Mouse (Mus musculus): ENCODE data around the gene 1700020L24Rik. TPM values are rescaled to one million over a fixed set of nuclear protein-coding genes. Genes with fewer than 3 reads are reported as not detected.

1700020L24Rik gene
- total RNA-seq, 1 experiment from 2014 or later, result 10.5 TPM

DNA sequence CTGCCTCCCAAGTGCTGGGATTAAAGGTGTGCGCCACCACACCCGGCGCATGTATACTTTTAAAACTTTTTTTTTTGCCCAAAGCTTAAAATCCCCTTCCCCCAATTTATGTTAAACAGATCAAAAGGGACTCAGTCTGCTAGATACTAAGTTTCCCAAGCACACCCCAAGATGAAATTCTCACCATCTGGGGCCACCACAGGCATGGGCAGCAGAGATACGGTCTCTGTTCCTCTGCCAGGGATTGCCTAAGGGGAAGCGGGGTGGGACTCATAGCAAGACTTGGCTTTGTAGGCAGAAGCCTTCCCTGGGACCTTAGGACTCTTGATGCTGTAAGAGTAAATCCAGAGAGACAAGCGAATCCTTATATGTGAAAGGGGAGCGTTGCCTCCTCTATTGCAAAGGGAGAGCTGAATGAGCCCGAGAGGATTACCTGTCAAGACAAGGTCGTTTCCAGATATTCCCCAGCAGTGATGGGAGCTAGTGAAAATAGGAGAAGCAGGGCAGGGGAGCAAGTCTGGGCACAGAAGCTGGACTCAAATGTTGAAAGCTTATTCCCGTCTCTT is 24.1 kb downstream of the 1700020L24Rik start:
- ATAC-seq (replicated peaks in 1 of 2; ENCODE audit: insufficient read depth in 1 of 2, low FRiP score in 2 of 2, low TSS enrichment in 1 of 2, low read depth in 1 of 2, poor library complexity in 2 of 2, severe bottlenecking in 2 of 2), result no peak

DNA sequence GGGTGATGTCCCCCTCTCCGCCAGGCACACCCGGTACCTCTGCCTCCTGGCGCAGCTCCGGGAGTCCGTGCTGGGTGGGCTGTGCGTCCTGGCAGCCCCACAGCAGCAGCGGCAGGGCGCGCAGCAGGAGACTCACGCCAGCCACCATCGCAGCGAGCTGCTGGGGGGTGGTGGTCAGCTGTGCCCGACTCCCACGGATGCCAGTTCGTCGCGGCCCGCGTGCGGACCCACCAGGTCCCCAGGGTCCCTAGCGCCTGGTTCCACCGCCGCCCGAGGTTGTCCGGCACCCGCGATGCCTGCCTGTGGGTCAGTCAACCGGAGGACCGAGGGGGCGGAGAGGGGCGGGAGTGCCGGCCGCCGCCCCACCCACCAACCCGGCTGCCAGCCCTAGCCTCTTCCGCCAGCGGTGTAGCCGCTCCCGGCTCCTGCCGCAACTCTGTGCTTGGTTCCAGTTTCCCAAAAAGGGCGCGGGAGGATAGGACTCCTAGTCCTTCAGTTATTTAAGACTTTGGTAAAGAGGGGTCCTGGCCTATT is 25.3 kb downstream of the 1700020L24Rik start, which contains the start of gene Mmp28:
Gene Mmp28 (minus strand): TSS at position 361 of the 534 bp plus-strand sequence.
- ATAC-seq (replicated peaks in 1 of 2; ENCODE audit: insufficient read depth in 1 of 2, low FRiP score in 2 of 2, low TSS enrichment in 1 of 2, low read depth in 1 of 2, poor library complexity in 2 of 2, severe bottlenecking in 2 of 2), result peak in 1 of 2 experiments; percentile 46; a peak in 1 of 4 replicates

DNA sequence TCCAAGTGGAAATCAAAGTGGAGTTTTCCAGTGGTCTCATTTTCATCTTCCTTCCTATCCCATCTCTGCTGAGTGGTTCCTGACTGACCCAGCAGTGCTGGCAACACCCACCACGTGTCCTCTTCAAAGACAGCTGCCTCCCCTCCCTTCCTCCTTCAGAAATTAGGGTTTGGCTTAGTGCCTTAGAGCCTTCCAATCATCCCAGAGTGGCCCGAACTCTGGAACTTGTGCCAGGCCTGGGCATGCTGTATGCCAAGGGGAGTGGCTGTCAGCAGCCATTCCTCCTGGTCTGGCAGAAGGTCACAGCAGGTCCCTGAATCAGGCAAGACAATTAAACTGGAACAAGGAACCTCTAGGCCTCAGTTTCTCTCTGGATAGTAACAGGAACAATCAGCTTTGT is 28.5 kb downstream of the 1700020L24Rik start:
- ATAC-seq (replicated peaks in 1 of 2; ENCODE audit: insufficient read depth in 1 of 2, low FRiP score in 2 of 2, low TSS enrichment in 1 of 2, low read depth in 1 of 2, poor library complexity in 2 of 2, severe bottlenecking in 2 of 2), result no peak

DNA sequence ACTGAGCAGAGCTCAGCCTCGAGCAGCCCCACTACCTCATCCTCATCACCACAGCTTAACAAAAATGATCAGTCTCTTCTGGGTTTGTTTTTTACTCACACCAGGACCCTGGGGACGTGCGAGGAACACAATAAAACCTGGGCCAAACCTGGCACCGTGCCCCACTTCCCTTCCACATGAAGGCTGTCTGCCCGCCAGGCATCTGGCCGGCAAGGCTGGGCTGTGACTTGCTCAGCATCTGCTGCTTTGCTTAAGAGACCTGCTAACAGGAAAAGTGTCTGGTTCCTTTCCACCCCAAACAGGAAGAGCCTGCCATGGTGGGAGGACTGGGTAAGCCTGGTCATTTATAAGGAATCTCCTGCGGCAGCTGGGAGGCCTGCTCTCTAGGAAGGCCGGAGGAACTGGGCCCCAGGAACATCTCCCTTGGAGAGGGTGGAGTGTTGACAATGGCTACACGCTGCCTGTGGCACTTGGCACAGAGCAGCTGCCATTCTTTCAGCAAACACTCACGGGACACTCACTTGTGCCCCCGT is 29.7 kb downstream of the 1700020L24Rik start:
- ATAC-seq (replicated peaks in 1 of 2; ENCODE audit: insufficient read depth in 1 of 2, low FRiP score in 2 of 2, low TSS enrichment in 1 of 2, low read depth in 1 of 2, poor library complexity in 2 of 2, severe bottlenecking in 2 of 2), result peak; percentile 61 to 75

DNA sequence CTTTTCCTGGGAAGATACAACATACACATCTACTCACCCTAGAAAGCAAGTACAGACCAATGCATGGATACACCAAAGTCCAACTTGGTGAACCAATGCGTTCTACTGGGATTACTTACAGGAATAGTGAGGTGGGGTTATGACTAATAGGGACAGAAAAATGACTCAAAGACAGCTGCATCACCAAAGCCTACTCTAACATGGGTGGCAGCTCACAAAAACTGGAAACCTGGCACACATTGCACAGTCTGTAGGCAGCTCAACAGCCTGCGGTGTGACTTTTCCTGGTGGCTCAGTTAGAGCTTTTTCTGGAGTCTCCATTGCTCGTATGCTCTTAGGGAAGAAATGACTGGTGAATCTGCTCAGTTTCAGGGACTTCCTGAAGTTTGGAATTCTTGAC is 31.3 kb downstream of the 1700020L24Rik start:
- ATAC-seq (replicated peaks in 1 of 2; ENCODE audit: insufficient read depth in 1 of 2, low FRiP score in 2 of 2, low TSS enrichment in 1 of 2, low read depth in 1 of 2, poor library complexity in 2 of 2, severe bottlenecking in 2 of 2), result no peak

DNA sequence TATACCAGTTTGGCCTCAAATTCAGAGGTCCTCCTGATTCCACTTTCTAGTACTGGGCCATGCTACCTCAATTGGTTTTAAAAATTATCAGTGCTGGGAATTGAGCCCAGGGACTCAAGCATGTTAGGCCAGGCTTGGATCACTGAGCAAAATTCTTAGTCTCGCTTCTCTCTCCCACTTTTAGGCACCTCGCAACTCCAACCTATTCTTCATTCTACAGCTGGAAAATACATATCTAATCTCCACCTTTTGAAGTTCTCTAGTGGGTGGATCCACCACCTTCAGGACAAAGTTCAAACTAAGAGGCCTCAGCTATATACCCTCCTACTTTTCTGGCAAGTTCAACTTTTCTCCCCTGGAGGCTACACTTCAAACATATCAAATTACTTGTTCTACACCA is 34.3 kb downstream of the 1700020L24Rik start:
- ATAC-seq (replicated peaks in 1 of 2; ENCODE audit: insufficient read depth in 1 of 2, low FRiP score in 2 of 2, low TSS enrichment in 1 of 2, low read depth in 1 of 2, poor library complexity in 2 of 2, severe bottlenecking in 2 of 2), result no peak

DNA sequence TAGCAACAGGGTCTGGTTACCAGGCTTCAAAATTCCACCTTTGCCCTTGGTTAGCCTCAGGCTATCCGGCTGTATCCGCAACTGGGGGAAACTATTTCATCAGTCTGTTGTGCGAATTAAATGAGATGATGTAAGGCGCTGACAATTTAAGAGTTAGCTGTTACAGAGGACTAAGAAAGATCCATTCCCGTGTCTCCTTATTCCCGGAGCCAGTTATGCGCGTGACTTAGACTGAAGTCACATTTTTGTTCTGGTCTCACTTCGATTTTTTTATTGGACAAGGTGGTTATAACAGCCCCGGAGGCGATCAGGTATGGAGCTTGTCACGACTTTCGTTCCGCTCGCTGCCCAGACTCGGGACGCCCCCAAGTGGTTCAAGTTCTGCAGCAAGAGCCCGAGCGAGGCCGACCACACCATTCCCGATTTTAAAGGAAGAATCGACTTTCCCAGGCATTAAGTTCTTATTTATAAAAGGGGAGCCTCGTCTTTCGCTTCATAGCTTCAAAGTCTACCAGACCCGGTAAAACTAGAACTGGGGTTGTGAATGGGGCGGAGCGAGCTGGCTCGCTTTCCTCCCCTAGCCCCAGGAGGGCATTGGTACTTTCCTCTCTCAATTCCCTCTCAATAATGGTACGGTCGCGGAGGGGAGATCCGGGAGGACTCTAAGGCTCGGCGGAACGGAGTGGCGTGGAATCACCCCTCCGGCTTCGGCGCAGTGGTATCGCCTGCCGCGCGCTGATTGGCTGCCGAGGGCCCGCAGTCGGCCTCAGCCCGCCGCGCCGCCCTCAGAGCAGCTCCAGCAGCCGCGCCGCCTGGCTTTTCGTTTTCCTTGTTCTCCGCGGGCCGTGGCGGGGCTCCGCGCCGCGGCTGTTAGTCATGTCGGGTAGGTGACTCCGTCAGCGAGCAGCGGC is 35.1 kb downstream of the 1700020L24Rik start, which contains the start of gene Taf15:
Gene Taf15 (plus strand): TSS at position 763 of the 911 bp plus-strand sequence.
- ATAC-seq (replicated peaks in 1 of 2; ENCODE audit: insufficient read depth in 1 of 2, low FRiP score in 2 of 2, low TSS enrichment in 1 of 2, low read depth in 1 of 2, poor library complexity in 2 of 2, severe bottlenecking in 2 of 2), result peak; percentile 99

DNA sequence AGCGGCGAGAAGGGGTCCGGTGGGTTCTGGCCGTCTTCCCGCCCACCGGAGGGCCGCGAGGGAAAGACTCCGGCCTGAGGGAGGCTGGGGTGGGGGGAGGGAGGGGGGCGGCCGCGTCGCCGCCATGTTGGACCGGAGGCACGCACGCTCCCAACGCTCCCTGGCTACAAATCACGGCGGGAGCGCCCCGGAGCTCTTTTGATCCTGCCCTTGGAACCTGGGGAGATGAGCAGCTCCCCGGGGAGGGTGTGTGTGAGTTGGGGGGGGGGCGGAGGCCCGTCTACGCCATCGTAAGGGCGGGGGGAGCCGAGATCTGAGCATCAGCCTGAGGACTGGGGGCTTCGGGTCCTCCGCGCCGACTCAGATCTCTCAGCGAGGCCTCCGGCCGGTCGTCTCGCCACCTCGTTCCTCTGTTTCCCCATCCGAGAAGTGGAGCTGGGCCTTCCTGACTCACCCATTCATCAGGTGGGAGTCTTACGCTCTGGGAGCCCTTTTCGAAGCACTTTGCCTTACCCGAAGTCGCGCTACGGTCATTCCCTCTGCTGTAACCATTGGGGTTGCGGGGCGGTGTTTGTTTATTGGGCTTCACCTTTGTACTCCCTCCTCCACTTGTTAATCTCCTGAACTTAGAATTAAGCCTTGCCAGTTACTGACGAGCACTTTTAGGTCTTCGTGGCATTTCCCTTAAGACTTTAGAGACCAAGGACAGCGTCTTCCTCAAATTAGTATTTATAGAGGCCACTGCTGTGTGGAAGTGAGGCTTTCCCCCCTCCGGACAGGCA is 35.9 kb downstream of the 1700020L24Rik start:
- peak in 1 of 2 experiments; percentile 20; a peak in 1 of 4 replicates for ATAC-seq (replicated peaks in 1 of 2; ENCODE audit: insufficient read depth in 1 of 2, low FRiP score in 2 of 2, low TSS enrichment in 1 of 2, low read depth in 1 of 2, poor library complexity in 2 of 2, severe bottlenecking in 2 of 2)

Other genes starting within 250 kb of the 1700020L24Rik start
- gene Slfn3, start 246.3 kb upstream of the 1700020L24Rik start, total RNA-seq (2017), result 25.6 and 32.5 TPM in 2 replicates
- not detected in 2 replicates for gene Slfn14, start 151.0 kb upstream of the 1700020L24Rik start, total RNA-seq (2017)
- gene Ap2b1, start 138.7 kb upstream of the 1700020L24Rik start, total RNA-seq (2017), result 57.6 and 58.0 TPM in 2 replicates
- gene Pex12, start 135.1 kb upstream of the 1700020L24Rik start, total RNA-seq (2017), result 10.3 and 10.4 TPM in 2 replicates
- not detected in 2 replicates for gene Rasl10b, start 28.5 kb upstream of the 1700020L24Rik start, total RNA-seq (2017)
- gene Gas2l2, start 8.2 kb upstream of the 1700020L24Rik start, total RNA-seq (2017), result not detected in 2 replicates
- gene Mmp28, start 25.4 kb downstream of the 1700020L24Rik start, total RNA-seq (2017), result 1.4 and 2.4 TPM in 2 replicates
- 41.5 and 69.0 TPM in 2 replicates for gene Taf15, start 35.4 kb downstream of the 1700020L24Rik start, total RNA-seq (2017)
- gene Heatr9, start 84.5 kb downstream of the 1700020L24Rik start, total RNA-seq (2017), result not detected in 2 replicates
- 4.7 and 5.3 TPM in 2 replicates for gene Ccl5, start 92.8 kb downstream of the 1700020L24Rik start, total RNA-seq (2017)
- gene Ccl9, start 141.0 kb downstream of the 1700020L24Rik start, total RNA-seq (2017), result 37.3 and 43.8 TPM in 2 replicates
- gene Ccl6, start 155.4 kb downstream of the 1700020L24Rik start, total RNA-seq (2017), result 6.3 and 33.4 TPM in 2 replicates
- gene Rpl9-ps1, start 207.9 kb downstream of the 1700020L24Rik start, total RNA-seq (2017), result 9.7 TPM in 1 of 2 replicates, not detected in the other
- gene Ccl3, start 211.7 kb downstream of the 1700020L24Rik start, total RNA-seq (2017), result 333 and 445 TPM in 2 replicates
- 160 and 215 TPM in 2 replicates for gene Ccl4, start 224.9 kb downstream of the 1700020L24Rik start, total RNA-seq (2017)